Mouse (Mus musculus): ENCODE measurements around the gene Bptf.
"Not testable (repeated sequence)": the region's sequence is repeated elsewhere in the genome, so short reads cannot be mapped to it uniquely, and the experiment has no call there.

DNA sequence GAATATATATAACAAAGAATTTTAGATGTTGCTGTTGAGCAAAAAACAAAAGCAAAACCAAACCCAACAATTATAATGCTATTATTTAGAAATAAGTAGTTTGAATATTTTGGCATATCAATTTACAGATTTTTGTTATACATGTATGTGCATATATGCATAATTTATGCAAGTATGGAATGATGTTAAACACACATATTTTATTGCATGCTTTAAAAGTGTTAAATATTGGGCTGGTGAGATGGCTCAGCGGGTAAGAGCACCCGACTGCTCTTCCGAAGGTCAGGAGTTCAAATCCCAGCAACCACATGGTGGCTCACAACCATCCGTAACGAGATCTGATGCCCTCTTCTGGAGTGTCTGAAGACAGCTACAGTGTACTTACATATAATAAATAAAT, 112.2 kb downstream of the Bptf start:
- not testable (repeated sequence) for TF ChIP-seq ZC3H11A (IDR thresholded peaks at IDR 0.05; ENCODE audit: borderline replicate concordance, low read depth, low read length); CHD2 (IDR thresholded peaks at IDR 0.05; ENCODE audit: low read depth, low read length); MAFK (IDR thresholded peaks at IDR 0.05; ENCODE audit: insufficient read depth, low read depth, low read length); ZNF384 (IDR thresholded peaks at IDR 0.05; ENCODE audit: low read depth, low read length); HCFC1 (IDR thresholded peaks at IDR 0.05; ENCODE audit: borderline replicate concordance, insufficient read depth, low read length)

Data from ES-E14 (cell line).